Mouse (Mus musculus) liver, adult 2 months (tissue): ENCODE measurements around the gene Pdk2. TPM values are rescaled to one million over a fixed set of nuclear protein-coding genes. Genes with fewer than 3 reads are reported as not detected.

Source experiments
- DNase-seq: peaks from one replicate; pipeline ENCODE4 v3.0.0-alpha.2; 2011; ENCODE audit warnings: low read depth, low spot score; ENCODE audit errors: extremely low read depth
- H3K27ac ChIP-seq: fragments of 200-500 bp; replicated peaks from 2 replicates; pipeline ENCODE4 v1.5.1; 2012; ENCODE audit warnings: low read depth, mild to moderate bottlenecking, control low read depth, inconsistent platforms, low read length; ENCODE audit not compliant: insufficient read depth
- H3K27me3 ChIP-seq: fragments of 200-500 bp; 2 replicates; pipeline ENCODE4 v1.6.1; 2012; ENCODE audit warnings: mild to moderate bottlenecking, moderate library complexity, low read length, inconsistent platforms; ENCODE audit not compliant: control insufficient read depth, insufficient read depth
- H3K36me3 ChIP-seq: fragments of 200-500 bp; 2 replicates; pipeline ENCODE4 v1.6.1; 2012; ENCODE audit warnings: low read length, inconsistent platforms; ENCODE audit not compliant: control insufficient read depth, insufficient read depth
- H3K4me1 ChIP-seq: fragments of 200-500 bp; 2 replicates; pipeline ENCODE4 v1.6.1; 2011; ENCODE audit warnings: low read length; ENCODE audit not compliant: control insufficient read depth, insufficient read depth
- H3K4me3 ChIP-seq: fragments of 200-500 bp; 2 replicates; pipeline ENCODE4 v1.5.1; 2011; ENCODE audit warnings: low read depth, mild to moderate bottlenecking, control low read depth, low read length, moderate library complexity; ENCODE audit not compliant: insufficient read depth
- H3K79me2 ChIP-seq: fragments of 200-500 bp; 2 replicates; pipeline ENCODE4 v1.6.1; 2012; ENCODE audit warnings: inconsistent platforms, mild to moderate bottlenecking, low read length, moderate library complexity; ENCODE audit not compliant: control insufficient read depth, insufficient read depth
- H3K9ac ChIP-seq: fragments of 200-500 bp; 2 replicates; pipeline ENCODE4 v1.6.1; 2012; ENCODE audit warnings: low read depth, mild to moderate bottlenecking, control low read depth, inconsistent platforms, low read length
- CTCF ChIP-seq: fragments of 200-500 bp; IDR thresholded peaks from 2 replicates; pipeline ENCODE4 v1.5.1; 2011; ENCODE audit warnings: low read depth, low read length, control low read depth
- POLR2A ChIP-seq: fragments of 200-500 bp; IDR thresholded peaks from 2 replicates; pipeline ENCODE4 v1.6.1; 2011; ENCODE audit warnings: low read length, control low read depth; ENCODE audit not compliant: insufficient read depth; ENCODE audit errors: extremely low read depth
- WGBS: fragments of 180-500 bp; shearing (Covaris S2); methylation state at CpG from one replicate; pipeline ENCODE4 v1.1.7; 2018; 5-methylcytosine and 5-hydroxymethylcytosine counted together
- polyA plus RNA-seq: library from polyadenylated mRNA; depleted of rRNA; stranded (reverse); fragments of >200 nt; gene quantifications from 2 replicates; pipeline ENCODE4 v1.2.3, GENCODE M21; 2012
- total RNA-seq: library from RNA; depleted of rRNA; stranded (reverse); fragments of >200 nt; gene quantifications from 2 replicates; pipeline ENCODE4 v1.2.3, GENCODE M21; 2014

The Pdk2 gene
- total and polyA plus RNA-seq, 2 experiments: 17.7 to 101 TPM

GRCm38 (mm10) chr11:95033617-95034016 lies 7.5 kb downstream of the Pdk2 start:
- H3K27ac ChIP-seq: no peak overlapping the region
- 89% methylated on average over 14 of the region's 14 CpGs for WGBS

GRCm38 (mm10) chr11:95032945-95033344 lies 8.2 kb downstream of the Pdk2 start:
- Histone ChIP-seq H3K27me3 (no peaks in the 10 kb centered on the region), H3K36me3 (peaks cover 16% of the 10 kb centered on the region), H3K4me3 (no peak overlapping the region), H3K27ac (no peak overlapping the region), H3K9ac (no peak overlapping the region), H3K4me1 (no peaks in the 10 kb centered on the region), H3K79me2 (no peaks in the 10 kb centered on the region)
- DNase-seq: peak; percentile 78
- 26% methylated on average over 6 of the region's 6 CpGs for WGBS
- TF ChIP-seq CTCF: no peak
- TF ChIP-seq POLR2A: no peak

More at GRCm38 (mm10) chr11:95033617-95034016, 7.5 kb downstream of the Pdk2 start:
- Histone ChIP-seq H3K27me3 (no peaks in the 10 kb centered on the region), H3K4me3 (no peak overlapping the region), H3K79me2 (no peaks in the 10 kb centered on the region), H3K36me3 (peaks cover 16% of the 10 kb centered on the region), H3K4me1 (peaks cover 5% of the 10 kb centered on the region), H3K9ac (no peak overlapping the region)
- no peak for DNase-seq
- TF ChIP-seq CTCF: no peak
- TF ChIP-seq POLR2A: no peak

- 83% methylated on average over 13 of the region's 13 CpGs for WGBS
Observed at GRCm38 (mm10) chr11:95027850-95028470, 13.2 kb downstream of the Pdk2 start.

GRCm38 (mm10) chr11:95026849-95027248 lies 14.3 kb downstream of the Pdk2 start:
- Histone ChIP-seq H3K27ac (no peak overlapping the region), H3K36me3 (peaks cover 14% of the 10 kb centered on the region; the same call in 1 of the 2 replicates), H3K79me2 (no peaks in the 10 kb centered on the region), H3K27me3 (no peaks in the 10 kb centered on the region), H3K4me3 (no peak overlapping the region), H3K4me1 (no peaks in the 10 kb centered on the region), H3K9ac (no peak overlapping the region)
- TF ChIP-seq POLR2A (no peak), CTCF (no peak)
- WGBS: 87% methylated on average over 6 of the region's 6 CpGs
- DNase-seq: no peak

More at GRCm38 (mm10) chr11:95027850-95028470, 13.2 kb downstream of the Pdk2 start:
- no peaks in the 10 kb centered on the region for H3K79me2 ChIP-seq
- DNase-seq: no peak
- no peak overlapping the region for H3K4me3 ChIP-seq
- H3K4me1 ChIP-seq: no peaks in the 10 kb centered on the region
- H3K36me3 ChIP-seq: peaks cover 14% of the 10 kb centered on the region; the same call in 1 of the 2 replicates
- no peak overlapping the region for H3K9ac ChIP-seq
- TF ChIP-seq CTCF (no peak), POLR2A (no peak)
- H3K27me3 ChIP-seq: no peaks in the 10 kb centered on the region
- H3K27ac ChIP-seq: no peak overlapping the region

- H3K4me3 ChIP-seq: no peak overlapping the region
- no peaks in the 10 kb centered on the region for H3K4me1 ChIP-seq
- 75% methylated on average over 6 of the region's 6 CpGs for WGBS
- DNase-seq: no peak
- no peak for TF ChIP-seq POLR2A
- H3K27ac ChIP-seq: no peak overlapping the region
- no peaks in the 10 kb centered on the region for H3K27me3 ChIP-seq
- H3K36me3 ChIP-seq: peaks cover 13% of the 10 kb centered on the region; the same call in 1 of the 2 replicates
- no peak overlapping the region for H3K9ac ChIP-seq
- no peaks in the 10 kb centered on the region for H3K79me2 ChIP-seq
Observed at GRCm38 (mm10) chr11:95026090-95026542, 15.0 kb downstream of the Pdk2 start.

GRCm38 (mm10) chr11:95025227-95026012 lies 15.7 kb downstream of the Pdk2 start:
- WGBS: 85% methylated on average over 11 of the region's 11 CpGs
- DNase-seq: no peak

More at GRCm38 (mm10) chr11:95025227-95026012, 15.7 kb downstream of the Pdk2 start:
- no peak for TF ChIP-seq CTCF
- TF ChIP-seq POLR2A: no peak
- Histone ChIP-seq H3K27me3 (no peaks in the 10 kb centered on the region), H3K4me1 (no peaks in the 10 kb centered on the region), H3K4me3 (no peak overlapping the region), H3K79me2 (no peaks in the 10 kb centered on the region), H3K27ac (no peak overlapping the region), H3K36me3 (peaks cover 11% of the 10 kb centered on the region; the same call in 1 of the 2 replicates), H3K9ac (no peak overlapping the region)
